Mouse (Mus musculus) liver, embryonic 16.5 days (tissue): ENCODE measurements around the gene Smad6. TPM values are rescaled to one million over a fixed set of nuclear protein-coding genes. Genes with fewer than 3 reads are reported as not detected.

Source experiments
- ATAC-seq: fragments of 200-750 bp; cut with Nextera tagmentation; 2 replicates; pipeline ENCODE4 v1.8.0; 2017; ENCODE audit warnings: low read depth, mild to moderate bottlenecking, moderate number of reproducible peaks, moderate library complexity
- H3K27ac ChIP-seq: fragments of 300-500 bp; sonication (generic); 2 replicates; pipeline ENCODE4 v1.5.1; 2014; ENCODE audit warnings: mild to moderate bottlenecking, low read length
- H3K27me3 ChIP-seq: fragments of 300-500 bp; sonication (generic); 2 replicates; pipeline ENCODE4 v1.6.1; 2014; ENCODE audit warnings: low read depth, low read length, mixed read lengths; ENCODE audit not compliant: control insufficient read depth, insufficient read depth
- H3K36me3 ChIP-seq: fragments of 300-500 bp; sonication (generic); 2 replicates; pipeline ENCODE4 v1.6.1; 2014; ENCODE audit warnings: mild to moderate bottlenecking; ENCODE audit not compliant: control insufficient read depth, insufficient read depth
- H3K4me1 ChIP-seq: fragments of 300-500 bp; sonication (generic); 2 replicates; pipeline ENCODE4 v1.6.1; 2014; ENCODE audit warnings: low read depth, low read length, mixed read lengths; ENCODE audit not compliant: control insufficient read depth
- H3K4me2 ChIP-seq: fragments of 300-500 bp; sonication (generic); 2 replicates; pipeline ENCODE4 v1.6.1; 2014; ENCODE audit warnings: low read depth, low read length, mixed read lengths
- H3K4me3 ChIP-seq: fragments of 300-500 bp; sonication (generic); 2 replicates; pipeline ENCODE4 v1.5.1; 2014; ENCODE audit warnings: low read depth, mild to moderate bottlenecking, low read length
- H3K9ac ChIP-seq: fragments of 300-500 bp; sonication (generic); 2 replicates; pipeline ENCODE4 v1.6.1; 2014; ENCODE audit warnings: low read depth, low read length
- H3K9me3 ChIP-seq: fragments of 300-500 bp; sonication (generic); replicated peaks from 2 replicates; pipeline ENCODE4 v1.6.1; 2016; ENCODE audit warnings: low read length; ENCODE audit not compliant: control insufficient read depth
- WGBS: fragments of 180-500 bp; shearing (Covaris S2); extraction: QIAGEN DNeasy Blood & Tissue Kit; methylation state at CpG from one replicate; pipeline ENCODE4 v1.1.7; 2014; ENCODE audit not compliant: insufficient replicate concordance; 5-methylcytosine and 5-hydroxymethylcytosine counted together
- polyA plus RNA-seq: library from polyadenylated mRNA; unstranded; fragments of >200 nt; fragmentation: Nextera tagmentation; extraction: Ambion mirVana; gene quantifications from 2 replicates; pipeline ENCODE4 v1.2.1, GENCODE M21; 2015

The Smad6 gene
- polyA plus RNA-seq, 1 experiment from 2014 or later = 1.9 TPM

DNA sequence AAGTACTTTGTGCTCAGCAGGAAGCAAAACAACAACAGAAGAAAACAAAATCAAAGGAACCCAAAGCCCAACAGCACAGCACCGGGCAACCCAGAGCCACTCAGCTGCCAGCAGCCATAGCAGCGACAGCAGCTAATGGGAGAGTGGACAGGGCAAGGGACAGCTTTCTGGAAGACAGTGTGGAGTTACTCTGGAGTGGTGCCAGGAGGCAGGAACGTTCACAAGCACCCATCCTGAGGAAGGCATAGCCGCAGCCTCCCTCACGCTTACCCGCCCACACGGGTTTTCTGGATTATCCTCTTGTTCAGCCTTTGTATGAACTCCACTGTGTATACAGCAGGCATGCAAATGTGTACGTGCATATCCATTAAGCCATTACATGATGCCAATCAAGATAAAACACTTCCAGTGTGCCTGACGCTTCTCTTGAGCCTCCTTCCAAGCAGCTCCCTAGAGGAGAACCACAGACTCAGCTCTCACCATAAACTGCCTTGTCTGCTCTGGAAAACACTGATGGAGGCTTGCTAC is 98.6 kb downstream of the Smad6 start:
- Histone ChIP-seq H3K36me3 (no peaks in the 10 kb centered on the region), H3K4me2 (no peak overlapping the region), H3K27ac (no peak overlapping the region), H3K27me3 (peaks cover 21% of the 10 kb centered on the region), H3K4me1 (peaks cover 11% of the 10 kb centered on the region), H3K9ac (no peak overlapping the region), H3K4me3 (no peak overlapping the region), H3K9me3 (no peaks in the 10 kb centered on the region)
- 58% methylated on average over 9 of the region's 9 CpGs for WGBS
- no peak for ATAC-seq

GRCm38 (mm10) chr9:63919708-63920107 is 102.2 kb downstream of the Smad6 start:
- H3K4me1 ChIP-seq = peaks cover 11% of the 10 kb centered on the region
- H3K4me2 ChIP-seq = no peak overlapping the region
- no peak for ATAC-seq
- no peak overlapping the region for H3K9ac ChIP-seq
- H3K9me3 ChIP-seq = no peaks in the 10 kb centered on the region
- 11% methylated on average over 3 of the region's 3 CpGs for WGBS
- H3K27me3 ChIP-seq = no peaks in the 10 kb centered on the region
- no peak overlapping the region for H3K4me3 ChIP-seq
- H3K36me3 ChIP-seq = no peaks in the 10 kb centered on the region
- H3K27ac ChIP-seq = no peak overlapping the region

- no peaks in the 10 kb centered on the region for H3K27me3 ChIP-seq
- H3K4me3 ChIP-seq = no peak overlapping the region
- WGBS = 43% methylated on average over 18 of the region's 18 CpGs
- H3K27ac ChIP-seq = no peak overlapping the region
- no peak overlapping the region for H3K4me2 ChIP-seq
- peaks cover 11% of the 10 kb centered on the region for H3K4me1 ChIP-seq
- no peaks in the 10 kb centered on the region for H3K36me3 ChIP-seq
- H3K9ac ChIP-seq = no peak overlapping the region
- ATAC-seq = peak; percentile 65
- no peaks in the 10 kb centered on the region for H3K9me3 ChIP-seq
Observed at GRCm38 (mm10) chr9:63919001-63919555, 102.8 kb downstream of the Smad6 start.

DNA sequence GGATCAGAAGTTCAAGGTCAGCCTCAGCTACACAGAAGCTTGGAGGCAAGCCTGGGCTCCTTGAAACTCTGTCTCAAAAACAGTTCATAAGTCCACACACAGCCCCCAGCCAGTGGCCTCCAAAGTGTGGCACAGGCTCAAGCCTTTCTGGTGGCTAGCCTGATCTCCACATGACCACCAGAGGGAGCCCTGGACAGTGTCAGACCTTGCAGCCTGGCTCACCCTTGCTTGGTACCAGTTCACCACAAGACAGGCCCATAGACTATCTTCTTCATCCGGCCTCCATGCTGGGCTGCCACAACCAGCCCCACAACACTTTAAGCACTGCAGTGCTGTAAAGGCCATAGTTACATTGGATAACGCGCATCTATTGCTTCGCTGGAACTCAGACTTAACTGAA is 103.6 kb downstream of the Smad6 start:
- Histone ChIP-seq H3K27ac (no peak overlapping the region), H3K9ac (no peak overlapping the region), H3K36me3 (no peaks in the 10 kb centered on the region), H3K4me1 (peaks cover 11% of the 10 kb centered on the region), H3K4me2 (no peak overlapping the region), H3K27me3 (no peaks in the 10 kb centered on the region), H3K9me3 (no peaks in the 10 kb centered on the region), H3K4me3 (no peak overlapping the region)
- WGBS = 62% methylated on average over 4 of the region's 4 CpGs
- ATAC-seq = peak; percentile 51; the same call in 1 of the 2 replicates

- Histone ChIP-seq H3K9me3 (no peaks in the 10 kb centered on the region), H3K9ac (no peak overlapping the region), H3K4me1 (peaks cover 11% of the 10 kb centered on the region), H3K27ac (no peak overlapping the region), H3K4me3 (no peak overlapping the region), H3K36me3 (no peaks in the 10 kb centered on the region), H3K4me2 (no peak overlapping the region), H3K27me3 (no peaks in the 10 kb centered on the region)
- ATAC-seq = no peak
- 42% methylated on average over 6 of the region's 6 CpGs for WGBS
Observed at GRCm38 (mm10) chr9:63916441-63916840, 105.4 kb downstream of the Smad6 start.

DNA sequence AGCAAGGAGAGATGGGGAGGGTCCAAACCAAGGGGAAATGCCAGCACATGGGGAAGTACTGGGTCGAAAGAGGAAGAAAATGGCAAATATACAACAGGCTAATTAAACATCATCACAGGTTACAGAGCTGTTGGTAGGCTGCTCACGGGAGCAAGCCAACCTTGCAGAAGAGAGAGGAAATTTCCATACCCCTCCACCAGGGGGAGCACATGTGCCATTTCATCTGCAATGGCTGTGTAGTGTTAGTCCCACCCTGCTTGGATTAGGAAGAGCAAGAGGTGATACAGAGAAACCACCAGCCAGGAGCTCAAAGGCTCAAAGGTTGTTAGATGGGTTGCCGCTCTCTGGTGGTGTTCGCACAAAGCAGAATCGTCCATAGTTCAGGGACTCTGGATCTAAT is 105.9 kb downstream of the Smad6 start:
- no peak for ATAC-seq

DNA sequence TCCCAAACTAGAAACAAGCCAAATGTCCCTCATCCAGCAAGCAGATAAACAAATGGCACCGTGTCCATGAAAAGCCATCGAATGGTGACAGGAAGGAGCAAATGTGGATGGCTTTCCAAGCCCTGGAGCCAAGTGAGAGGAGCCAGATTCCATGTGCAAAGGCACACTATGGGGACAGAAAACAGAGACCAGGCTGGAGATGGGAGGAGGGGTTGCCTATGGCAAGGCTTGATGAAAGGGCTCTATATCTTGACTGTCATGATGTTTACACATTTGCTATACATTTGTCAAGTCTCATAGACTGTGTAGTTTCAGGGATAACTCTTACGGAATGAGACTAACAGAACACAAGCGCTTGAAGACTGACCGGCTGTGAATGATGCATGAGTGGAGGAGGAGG is 106.9 kb downstream of the Smad6 start:
- Histone ChIP-seq H3K27me3 (no peaks in the 10 kb centered on the region), H3K27ac (no peak overlapping the region), H3K4me1 (peaks cover 11% of the 10 kb centered on the region), H3K9ac (no peak overlapping the region), H3K4me3 (no peak overlapping the region), H3K4me2 (no peak overlapping the region), H3K9me3 (no peaks in the 10 kb centered on the region), H3K36me3 (no peaks in the 10 kb centered on the region)
- ATAC-seq = no peak
- WGBS = 65% methylated on average over 5 of the region's 5 CpGs

More for the DNA sequence above, 105.9 kb downstream of the Smad6 start:
- no peak overlapping the region for H3K27ac ChIP-seq
- no peaks in the 10 kb centered on the region for H3K27me3 ChIP-seq
- H3K9ac ChIP-seq = no peak overlapping the region
- H3K4me3 ChIP-seq = no peak overlapping the region
- no peaks in the 10 kb centered on the region for H3K36me3 ChIP-seq
- peaks cover 11% of the 10 kb centered on the region for H3K4me1 ChIP-seq
- H3K9me3 ChIP-seq = no peaks in the 10 kb centered on the region
- no peak overlapping the region for H3K4me2 ChIP-seq
- WGBS = 40% methylated on average over 5 of the region's 5 CpGs

DNA sequence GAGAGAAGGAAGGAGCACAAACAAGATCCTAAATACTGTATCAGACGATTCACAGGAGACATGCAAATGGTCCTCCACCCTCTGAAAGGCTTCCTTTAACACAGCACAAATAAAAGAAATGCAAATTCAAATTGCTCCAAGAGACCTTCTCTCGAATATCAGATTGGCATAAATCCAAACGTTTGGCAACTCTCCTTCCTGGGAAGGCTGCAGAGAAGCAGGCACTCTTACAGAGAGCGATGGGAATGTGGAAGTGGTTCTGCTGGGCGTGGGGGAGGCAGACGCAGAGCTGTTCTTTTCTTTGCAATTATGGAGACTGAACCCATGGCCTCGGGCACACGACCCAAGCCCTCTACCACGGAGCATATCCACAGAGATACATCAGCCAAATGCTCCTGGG is 109.8 kb downstream of the Smad6 start:
- 42% methylated on average over 9 of the region's 9 CpGs for WGBS
- Histone ChIP-seq H3K4me3 (no peak overlapping the region), H3K9me3 (no peaks in the 10 kb centered on the region), H3K36me3 (no peaks in the 10 kb centered on the region), H3K27me3 (no peaks in the 10 kb centered on the region), H3K27ac (no peak overlapping the region), H3K9ac (no peak overlapping the region), H3K4me1 (no peaks in the 10 kb centered on the region), H3K4me2 (no peak overlapping the region)
- no peak for ATAC-seq

GRCm38 (mm10) chr9:63909618-63910017 is 112.2 kb downstream of the Smad6 start:
- H3K27me3 ChIP-seq = no peaks in the 10 kb centered on the region
- H3K27ac ChIP-seq = no peak overlapping the region
- ATAC-seq = no peak
- WGBS = 7% methylated on average over 5 of the region's 5 CpGs
- no peaks in the 10 kb centered on the region for H3K4me1 ChIP-seq
- no peak overlapping the region for H3K4me3 ChIP-seq
- H3K4me2 ChIP-seq = no peak overlapping the region
- no peaks in the 10 kb centered on the region for H3K36me3 ChIP-seq
- H3K9me3 ChIP-seq = no peaks in the 10 kb centered on the region
- H3K9ac ChIP-seq = no peak overlapping the region
